Mouse (Mus musculus): ENCODE data around the gene Aen. TPM values are rescaled to one million over a fixed set of nuclear protein-coding genes. Genes with fewer than 3 reads are reported as not detected.
A peak's percentile ranks its signal among the peaks of the same experiment; 100 is the strongest.

Aen gene
- polyA plus RNA-seq, 1 experiment from 2014 or later: 58.1 TPM

GRCm38 (mm10) chr7:78958499-78959073, 62.9 kb downstream of the Aen start:
- Histone ChIP-seq H3K36me3 (no peaks in the 10 kb centered on the region), H3K9me3 (no peaks in the 10 kb centered on the region), H3K27me3 (no peaks in the 10 kb centered on the region), H3K4me1 (replicated peaks) (peaks cover 4% of the 10 kb centered on the region), H3K27ac (replicated peaks) (no peak overlapping the region), H3K4me3 (no peak overlapping the region), H3K9ac (no peak overlapping the region), H3K4me2 (no peak overlapping the region)
- WGBS: 74% methylated on average over 6 of the region's 6 CpGs
- ATAC-seq (ENCODE audit: low FRiP score, low read depth): peak; percentile 83

Small RNA genes lying within 50 kb of the gene (microRNA-seq; reads per million reads assigned to microRNA genes)
- gene Mir7-2: 254 reads per million, percentile 63 among the genes with 10 or more reads in this experiment

Other genes starting within 250 kb of the Aen start
- 22.2 and 23.3 TPM in 2 replicates for gene Ntrk3, start 157.8 kb upstream of the Aen start, polyA plus RNA-seq (2015; fragmentation: Nextera tagmentation; extraction: Ambion mirVana)
- 68.3 and 68.5 TPM in 2 replicates for gene Mrps11, start 112.7 kb upstream of the Aen start, polyA plus RNA-seq (2015; fragmentation: Nextera tagmentation; extraction: Ambion mirVana)
- 53.8 and 58.9 TPM in 2 replicates for gene Mrpl46, start 112.3 kb upstream of the Aen start, polyA plus RNA-seq (2015; fragmentation: Nextera tagmentation; extraction: Ambion mirVana)
- gene Det1, start 48.6 kb upstream of the Aen start, polyA plus RNA-seq (2015; fragmentation: Nextera tagmentation; extraction: Ambion mirVana): 12.9 and 13.0 TPM in 2 replicates
- gene Isg20, start 17.6 kb downstream of the Aen start, polyA plus RNA-seq (2015; fragmentation: Nextera tagmentation; extraction: Ambion mirVana): 0.87 and 2.3 TPM in 2 replicates
- 0.21 and 0.65 TPM in 2 replicates for gene Acan, start 157.6 kb downstream of the Aen start, polyA plus RNA-seq (2015; fragmentation: Nextera tagmentation; extraction: Ambion mirVana)
- 2.2 TPM in 2 replicates for gene Hapln3, start 235.2 kb downstream of the Aen start, polyA plus RNA-seq (2015; fragmentation: Nextera tagmentation; extraction: Ambion mirVana)

All from hindbrain, embryonic 15.5 days (tissue).